Mouse (Mus musculus) WW6 (cell line): ENCODE measurements around the gene Anapc16.

Experiments
- DNase-seq: peaks from one replicate; pipeline ENCODE4 v3.0.0-alpha.2; 2013; ENCODE audit warnings: low read depth, low spot score

The Anapc16 gene

GRCm38 (mm10) chr10:60002673-60003212 lies at the start of gene Anapc16, which contains the start of gene Ascc1:
Gene Anapc16, minus strand, starts transcription at chr10:60003135.
Gene Ascc1, plus strand, starts transcription at chr10:60002805.
- peak; percentile 87 for DNase-seq

DNA sequence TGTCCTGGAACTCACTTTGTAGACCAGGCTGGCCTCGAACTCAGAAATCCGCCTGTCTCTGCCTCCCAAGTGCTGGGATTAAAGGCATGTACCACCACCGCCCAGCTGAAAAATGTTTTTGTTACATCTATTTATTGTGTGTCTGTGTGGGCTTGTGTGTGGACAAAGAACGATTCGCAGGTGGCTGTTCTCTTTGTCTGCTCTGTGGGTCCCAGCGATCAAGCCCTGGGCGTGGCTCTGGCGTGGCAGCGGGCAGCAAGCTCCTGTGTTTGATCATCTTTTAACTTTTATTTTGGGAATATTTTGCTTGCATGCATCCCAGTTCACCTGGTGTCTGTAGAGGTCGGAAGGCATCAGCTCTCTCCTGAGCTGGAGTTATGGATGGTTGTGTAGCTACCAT lies 47.6 kb upstream of the Anapc16 start:
- DNase-seq: no peak

GRCm38 (mm10) chr10:60046696-60047095 lies 43.8 kb upstream of the Anapc16 start:
- no peak for DNase-seq

- no peak for DNase-seq
Measured at GRCm38 (mm10) chr10:60042350-60042922, 39.5 kb upstream of the Anapc16 start.

- no peak for DNase-seq
Measured at GRCm38 (mm10) chr10:60035744-60036143, 32.8 kb upstream of the Anapc16 start.

GRCm38 (mm10) chr10:60034621-60035020 lies 31.7 kb upstream of the Anapc16 start:
- no peak for DNase-seq

GRCm38 (mm10) chr10:60033064-60033463 lies 30.1 kb upstream of the Anapc16 start:
- no peak for DNase-seq

DNA sequence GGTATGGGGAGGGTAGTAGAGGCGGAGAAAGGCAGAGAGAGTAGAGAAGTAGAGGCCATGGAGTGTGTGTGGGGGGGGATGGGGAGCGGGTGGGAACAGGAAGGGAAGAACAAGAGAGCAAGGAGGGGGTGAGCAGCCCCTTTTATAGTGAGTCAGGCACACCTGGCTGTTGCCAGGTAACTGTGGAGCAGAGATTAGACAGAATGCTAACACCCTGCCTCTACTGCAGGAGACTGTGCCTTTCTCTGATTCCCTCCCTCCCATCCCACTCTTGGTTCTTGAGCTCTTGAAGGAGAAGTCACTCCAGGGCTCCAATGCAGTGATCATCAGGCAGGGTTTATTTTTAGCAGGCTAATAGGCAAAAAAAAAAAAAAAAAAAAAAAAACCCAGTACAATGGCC lies 29.7 kb upstream of the Anapc16 start:
- DNase-seq: no peak

- no peak for DNase-seq
Measured at GRCm38 (mm10) chr10:60031985-60032384, 29.1 kb upstream of the Anapc16 start.

GRCm38 (mm10) chr10:60031562-60031961 lies 28.6 kb upstream of the Anapc16 start:
- DNase-seq: no peak

- DNase-seq: no peak
Measured at GRCm38 (mm10) chr10:60029387-60029786, 26.5 kb upstream of the Anapc16 start.

DNA sequence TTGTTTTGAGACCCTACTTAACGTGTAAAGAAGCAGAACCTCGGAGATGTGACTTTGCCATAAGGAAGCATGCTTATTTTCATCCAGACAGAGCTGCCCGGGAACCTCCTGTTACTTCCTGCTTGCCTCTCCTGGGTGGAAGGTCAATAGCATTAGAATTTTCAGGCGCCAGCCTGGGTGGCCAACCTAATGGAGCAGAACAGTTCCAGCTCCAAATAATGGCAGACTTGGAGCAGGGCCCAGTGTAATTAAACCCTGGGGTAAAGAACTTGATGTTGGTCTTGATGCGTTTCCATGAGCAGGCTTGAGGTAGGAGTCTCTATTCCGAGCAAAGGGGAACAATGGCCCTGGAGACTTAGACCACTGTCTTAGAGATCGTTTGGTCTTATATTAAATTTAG lies 26.0 kb upstream of the Anapc16 start:
- DNase-seq: no peak

- no peak for DNase-seq
Measured at GRCm38 (mm10) chr10:60028181-60028580, 25.2 kb upstream of the Anapc16 start.

GRCm38 (mm10) chr10:60027619-60028084 lies 24.7 kb upstream of the Anapc16 start:
- no peak for DNase-seq

GRCm38 (mm10) chr10:60026759-60027395 lies 23.9 kb upstream of the Anapc16 start:
- DNase-seq: no peak

GRCm38 (mm10) chr10:60023751-60024150 lies 20.8 kb upstream of the Anapc16 start:
- no peak for DNase-seq

GRCm38 (mm10) chr10:60019299-60019698 lies 16.4 kb upstream of the Anapc16 start:
- no peak for DNase-seq

GRCm38 (mm10) chr10:60016223-60016622 lies 13.3 kb upstream of the Anapc16 start:
- no peak for DNase-seq

DNA sequence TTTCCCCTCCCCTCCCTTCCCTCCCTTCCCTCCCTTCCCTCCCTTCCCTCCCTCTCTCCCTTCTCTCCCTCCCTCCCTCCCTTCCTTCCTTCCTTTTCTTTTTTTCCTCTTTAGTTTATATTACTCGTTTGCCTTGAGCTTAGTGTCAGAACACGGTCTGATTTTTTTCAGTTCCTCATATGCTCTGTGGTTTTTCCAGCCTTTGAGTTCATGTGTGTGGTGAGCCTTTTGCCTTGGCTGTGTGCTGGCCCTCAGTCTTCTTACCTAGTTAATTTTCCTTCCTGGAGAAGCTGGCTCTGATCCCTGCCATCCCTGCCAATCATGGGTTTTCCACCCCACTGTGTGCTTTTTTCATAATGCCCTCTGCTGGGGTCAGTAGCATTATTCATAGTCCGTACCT lies 6.2 kb upstream of the Anapc16 start:
- no peak for DNase-seq

DNA sequence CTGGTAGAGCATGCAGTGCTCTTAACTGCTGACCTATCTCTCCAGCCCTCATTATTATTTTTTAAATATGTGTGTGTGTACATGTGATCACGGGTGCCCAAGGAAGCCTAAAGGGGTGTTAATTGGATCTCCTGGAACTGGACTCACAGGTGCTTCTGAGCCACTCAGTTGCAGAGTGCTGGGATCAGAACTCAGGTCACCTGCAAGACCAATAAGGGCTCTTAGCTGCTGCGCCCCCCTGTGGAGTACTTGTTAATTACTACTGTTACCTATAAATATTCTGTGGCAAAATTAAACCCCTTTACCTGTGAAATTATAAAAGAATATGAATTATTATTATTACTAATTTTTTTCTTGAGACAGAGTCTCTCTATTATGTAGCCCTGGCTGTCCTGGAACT lies 2.3 kb upstream of the Anapc16 start:
- no peak for DNase-seq

GRCm38 (mm10) chr10:60003847-60004246 lies 912 bp upstream of the Anapc16 start:
- no peak for DNase-seq

- DNase-seq: peak; percentile 16
Measured at GRCm38 (mm10) chr10:60003213-60003752, 348 bp upstream of the Anapc16 start.

GRCm38 (mm10) chr10:60002203-60002602 lies 732 bp downstream of the Anapc16 start:
- no peak for DNase-seq
